Mouse (Mus musculus): ENCODE measurements around the gene Aven. TPM values are rescaled to one million over a fixed set of nuclear protein-coding genes. Genes with fewer than 3 reads are reported as not detected.
"Not testable (repeated sequence)": the region's sequence is repeated elsewhere in the genome, so short reads cannot be mapped to it uniquely, and the experiment has no call there.

The Aven gene
- 12.9 and 14.9 TPM in 2 replicates for polyA plus RNA-seq (2012; rRNA removed)

- peak; percentile 92 for DNase-seq (ENCODE audit: low spot score)
These were observed at the start of gene Aven for GRCm38 (mm10) chr2:112492856-112493538. Gene Aven (plus strand): TSS chr2:112492964.

GRCm38 (mm10) chr2:112443491-112443890, 49.3 kb upstream of the Aven start:
- DNase-seq (ENCODE audit: low spot score) = no peak

- no peak for DNase-seq (ENCODE audit: low spot score)
These were observed 47.3 kb upstream of the Aven start for GRCm38 (mm10) chr2:112445511-112445910.

GRCm38 (mm10) chr2:112448046-112448445, 44.7 kb upstream of the Aven start:
- not testable (repeated sequence) for DNase-seq (ENCODE audit: low spot score)

- no peak for DNase-seq (ENCODE audit: low spot score)
These were observed 44.2 kb upstream of the Aven start for GRCm38 (mm10) chr2:112448510-112449059.

- no peak for DNase-seq (ENCODE audit: low spot score)
These were observed 43.0 kb upstream of the Aven start for GRCm38 (mm10) chr2:112449597-112450296.

GRCm38 (mm10) chr2:112452513-112452912, 40.3 kb upstream of the Aven start:
- DNase-seq (ENCODE audit: low spot score) = not testable (repeated sequence)

GRCm38 (mm10) chr2:112454125-112454861, 38.5 kb upstream of the Aven start:
- DNase-seq (ENCODE audit: low spot score) = no peak

- peak; percentile 98 for DNase-seq (ENCODE audit: low spot score)
These were observed 37.8 kb upstream of the Aven start, which contains the start of gene Emc7 for GRCm38 (mm10) chr2:112454862-112455564. Gene Emc7 (plus strand): TSS chr2:112454997.

GRCm38 (mm10) chr2:112460557-112460956, 32.2 kb upstream of the Aven start:
- no peak for DNase-seq (ENCODE audit: low spot score)

GRCm38 (mm10) chr2:112469542-112469941, 23.2 kb upstream of the Aven start:
- DNase-seq (ENCODE audit: low spot score) = no peak

GRCm38 (mm10) chr2:112470961-112471381, 21.8 kb upstream of the Aven start:
- no peak for DNase-seq (ENCODE audit: low spot score)

- DNase-seq (ENCODE audit: low spot score) = no peak
These were observed 20.7 kb upstream of the Aven start for GRCm38 (mm10) chr2:112472076-112472475.

GRCm38 (mm10) chr2:112474997-112475724, 17.6 kb upstream of the Aven start:
- no peak for DNase-seq (ENCODE audit: low spot score)

GRCm38 (mm10) chr2:112476554-112476953, 16.2 kb upstream of the Aven start:
- no peak for DNase-seq (ENCODE audit: low spot score)

GRCm38 (mm10) chr2:112480669-112481068, 12.1 kb upstream of the Aven start, which contains the start of gene Chrm5:
Gene Chrm5 (minus strand): TSS chr2:112480769.
- DNase-seq (ENCODE audit: low spot score) = no peak

- DNase-seq (ENCODE audit: low spot score) = no peak
These were observed 11.2 kb upstream of the Aven start for GRCm38 (mm10) chr2:112481564-112481963.

- no peak for DNase-seq (ENCODE audit: low spot score)
These were observed 10.0 kb upstream of the Aven start for GRCm38 (mm10) chr2:112482533-112483333.

- DNase-seq (ENCODE audit: low spot score) = no peak
These were observed 9.5 kb upstream of the Aven start for GRCm38 (mm10) chr2:112483334-112483651.

- no peak for DNase-seq (ENCODE audit: low spot score)
These were observed 7.9 kb upstream of the Aven start for GRCm38 (mm10) chr2:112484886-112485285.
